In the genomic region with DNA sequence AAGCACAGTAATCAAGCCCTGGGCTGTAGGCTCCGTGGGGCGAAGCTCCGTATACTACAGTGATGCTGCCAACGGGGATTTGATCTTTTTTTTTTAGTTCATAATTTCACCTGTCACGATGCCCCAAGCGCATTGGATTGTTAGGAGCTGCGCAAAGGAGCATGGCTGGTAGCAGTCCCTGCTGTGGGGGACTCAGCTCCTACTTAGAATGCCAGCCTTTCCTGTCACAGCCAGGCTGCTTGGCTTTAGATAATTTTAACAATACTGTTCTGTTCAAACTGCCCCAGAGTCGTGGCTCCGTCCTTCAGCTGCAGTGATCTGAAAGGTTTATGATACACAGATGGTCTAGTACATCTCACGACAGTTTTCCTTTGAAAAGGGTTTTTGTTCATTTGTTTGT, we compare ENCODE assay signal across 22 mouse cellular contexts. TPM values are rescaled to one million over a fixed set of nuclear protein-coding genes. Genes with fewer than 3 reads are reported as not detected.
DNase-seq lines count a peak whose midpoint lies in the region; ATAC-seq and TF ChIP-seq lines count a peak whose summit lies in the region.
"Had no signal": no experiment of that assay in that cellular context is flagged by ENCODE, and none has a peak within 500 bp of the region (broad histone marks: within the 10 kb centered on the region; RNA-seq: fewer than 3 reads in every experiment).

No protein-coding gene starts in this region.

- no peak for DNase-seq in gastrocnemius, adult 2 months
- no peak for DNase-seq in gastrocnemius, postnatal 36 days
- peak; percentile 41 for DNase-seq in midbrain, embryonic 14.5 days
- peak; percentile 28 for DNase-seq in limb, embryonic 10.5 days (ENCODE audit: low spot score)
- DNase-seq in embryo, embryonic 10 days (ENCODE audit: low spot score): no peak
- DNase-seq in adrenal gland, postnatal 36 days: no peak
- DNase-seq: adrenal gland, postnatal 25 days; cerebellum, adult 9-10 months; gastrocnemius, postnatal 25 days; kidney, adult 9 months; kidney, postnatal 36 days; layer of hippocampus, postnatal 36 days; liver, postnatal 0 days; lung, postnatal 10 days had no signal

- no peak for ATAC-seq in midbrain, embryonic 14.5 days (ENCODE audit: low FRiP score, low TSS enrichment)
- no peak for ATAC-seq in midbrain, embryonic 15.5 days (replicated peaks)
- ATAC-seq: CD4-positive, CD25-positive, alpha-beta regulatory T cell, adult 4 months; forebrain, embryonic 14.5 days; hindbrain, postnatal 0 days; intestine, embryonic 16.5 days; liver, postnatal 0 days; midbrain, embryonic 13.5 days had no signal

- no peaks in the 10 kb centered on the region for H3K36me3 ChIP-seq in midbrain, embryonic 14.5 days (ENCODE audit: control insufficient read depth, insufficient read depth, low read length)
- H3K36me3 ChIP-seq in midbrain, embryonic 15.5 days (replicated peaks): no peaks in the 10 kb centered on the region
- H3K36me3 ChIP-seq in limb, embryonic 10.5 days: peaks cover 3% of the 10 kb centered on the region; the same call in 1 of the 2 replicates
- H3K36me3 ChIP-seq: midbrain, embryonic 13.5 days had no signal

- H3K27ac ChIP-seq in gastrocnemius, adult 2 months: 0 out of 2 replicates have a peak overlapping the region, but pooled peaks have one; percentile 9
- H3K27ac ChIP-seq in midbrain, embryonic 14.5 days (replicated peaks; ENCODE audit: low read depth, low read length): no peak overlapping the region; the same call in 1 of the 2 replicates
- no peak overlapping the region for H3K27ac ChIP-seq in midbrain, embryonic 15.5 days
- peak overlapping the region; percentile 83 for H3K27ac ChIP-seq in limb, embryonic 10.5 days
- H3K27ac ChIP-seq: hindbrain, postnatal 0 days; midbrain, embryonic 13.5 days; stomach, postnatal 0 days had no signal

- H3K4me2 ChIP-seq in midbrain, embryonic 14.5 days (ENCODE audit: low read length): no peak overlapping the region
- no peak overlapping the region for H3K4me2 ChIP-seq in midbrain, embryonic 15.5 days
- H3K4me2 ChIP-seq: liver, embryonic 11.5 days; midbrain, embryonic 13.5 days had no signal

- no peaks in the 10 kb centered on the region for H3K27me3 ChIP-seq in midbrain, embryonic 14.5 days (ENCODE audit: control insufficient read depth, insufficient read depth, low read length)
- no peaks in the 10 kb centered on the region for H3K27me3 ChIP-seq in midbrain, embryonic 15.5 days (replicated peaks)
- H3K27me3 ChIP-seq in limb, embryonic 10.5 days (ENCODE audit: low read depth, poor library complexity, severe bottlenecking): no peaks in the 10 kb centered on the region
- H3K27me3 ChIP-seq: midbrain, embryonic 13.5 days had no signal

- peak overlapping the region; percentile 31; the same call in 1 of the 2 replicates for H3K9ac ChIP-seq in midbrain, embryonic 14.5 days (replicated peaks; ENCODE audit: low read length)
- no peak overlapping the region for H3K9ac ChIP-seq in midbrain, embryonic 15.5 days
- H3K9ac ChIP-seq: liver, postnatal 0 days; midbrain, embryonic 13.5 days had no signal

- peaks cover 25% of the 10 kb centered on the region for H3K4me1 ChIP-seq in midbrain, embryonic 14.5 days (ENCODE audit: control insufficient read depth, insufficient read depth, low read length)
- peaks cover 24% of the 10 kb centered on the region for H3K4me1 ChIP-seq in midbrain, embryonic 15.5 days
- H3K4me1 ChIP-seq in limb, embryonic 10.5 days: peaks cover 98% of the 10 kb centered on the region

- no peak for TF ChIP-seq CTCF in gastrocnemius, adult 2 months (IDR thresholded peaks at IDR 0.05)

- intact Hi-C loops in gastrocnemius, adult 2 months (cut with DNase I): no loop called here
- intact Hi-C loops in gastrocnemius, postnatal 36 days (cut with DNase I): no loop called here

- H3K4me3 ChIP-seq in gastrocnemius, adult 2 months: no peak overlapping the region
- no peak overlapping the region for H3K4me3 ChIP-seq in midbrain, embryonic 14.5 days (replicated peaks; ENCODE audit: low read depth, low read length)
- no peak overlapping the region for H3K4me3 ChIP-seq in midbrain, embryonic 15.5 days
- no peak overlapping the region for H3K4me3 ChIP-seq in limb, embryonic 10.5 days
- H3K4me3 ChIP-seq: midbrain, embryonic 13.5 days had no signal

- no peaks in the 10 kb centered on the region for H3K9me3 ChIP-seq in midbrain, embryonic 14.5 days (ENCODE audit: control insufficient read depth, low read length)
- no peaks in the 10 kb centered on the region for H3K9me3 ChIP-seq in midbrain, embryonic 15.5 days
- no peaks in the 10 kb centered on the region for H3K9me3 ChIP-seq in limb, embryonic 10.5 days (replicated peaks)
- H3K9me3 ChIP-seq: midbrain, embryonic 13.5 days had no signal

- WGBS in midbrain, embryonic 14.5 days: 66% methylated on average over 10 of the region's 10 CpGs
- 53% methylated on average over 10 of the region's 10 CpGs for WGBS in midbrain, embryonic 15.5 days
- WGBS in limb, embryonic 10.5 days: 66% methylated on average over 10 of the region's 10 CpGs

RNA-seq across cellular contexts. Expression of gene Disp1, which starts 29.9 kb away (rescaled TPM):
- total RNA-seq in gastrocnemius, adult 2 months (2021): 1 to 10 TPM; 3.3 to 4.6 TPM
- 1 to 10 TPM; 3.5 to 4.4 TPM for total RNA-seq in gastrocnemius, postnatal 36 days (2021)
- polyA plus RNA-seq in midbrain, embryonic 14.5 days (2014; fragmentation: Nextera tagmentation; extraction: Ambion mirVana): 6.0 and 9.1 TPM in 2 replicates
- polyA plus RNA-seq in midbrain, embryonic 15.5 days (2015; fragmentation: Nextera tagmentation; extraction: Ambion mirVana): 9.6 and 9.9 TPM in 2 replicates
- 21.8 and 23.1 TPM in 2 replicates for polyA plus RNA-seq in limb, embryonic 10.5 days (2016; fragmentation: Nextera tagmentation; extraction: Ambion mirVana)
- 10 to 100 TPM; 14.9 to 17.0 TPM for total RNA-seq in adrenal gland, postnatal 36 days (2021)

Comparison
In these comparisons a context has a peak if more than half of its experiments do, and no peak if none do; other contexts are left out.
1. DNase-seq: peak in midbrain, embryonic 14.5 days (single experiment) and limb, embryonic 10.5 days (single experiment); none in gastrocnemius, adult 2 months (single experiment), gastrocnemius, postnatal 36 days (0 of 2), embryo, embryonic 10 days (single experiment) and adrenal gland, postnatal 36 days (0 of 2).
2. H3K27ac ChIP-seq: peak in gastrocnemius, adult 2 months (single experiment) and limb, embryonic 10.5 days (single experiment); none in midbrain, embryonic 14.5 days (single experiment) and midbrain, embryonic 15.5 days (single experiment).